Mouse (Mus musculus) limb, embryonic 14.5 days (tissue): ENCODE data around the gene Gnaq. TPM values are rescaled to one million over a fixed set of nuclear protein-coding genes. Genes with fewer than 3 reads are reported as not detected.
"Not testable (repeated sequence)": the region's sequence is repeated elsewhere in the genome, so short reads cannot be mapped to it uniquely, and the experiment has no call there.

ENCODE experiments used
- ATAC-seq: fragments of 200-750 bp; cut with Nextera tagmentation; 2 replicates; pipeline ENCODE4 v1.8.0; 2017; ENCODE audit warnings: low read depth, moderate number of reproducible peaks, moderate TSS enrichment; ENCODE audit not compliant: low FRiP score
- DNase-seq: peaks from one replicate; pipeline ENCODE4 v3.0.0-alpha.2; 2015; ENCODE audit warnings: low spot score
- H3K27ac ChIP-seq: fragments of 300-500 bp; sonication (generic); replicated peaks from 2 replicates; pipeline ENCODE4 v1.5.1; 2014; ENCODE audit warnings: low read depth, mild to moderate bottlenecking, low read length, moderate library complexity, mixed read lengths
- H3K27me3 ChIP-seq: fragments of 300-500 bp; sonication (generic); 2 replicates; pipeline ENCODE4 v1.6.1; 2014; ENCODE audit warnings: low read length, mixed read lengths; ENCODE audit not compliant: control insufficient read depth, insufficient read depth
- H3K36me3 ChIP-seq: fragments of 300-500 bp; sonication (generic); 2 replicates; pipeline ENCODE4 v1.6.1; 2014; ENCODE audit warnings: mild to moderate bottlenecking, low read length, moderate library complexity, mixed read lengths; ENCODE audit not compliant: control insufficient read depth, insufficient read depth
- H3K4me1 ChIP-seq: fragments of 300-500 bp; sonication (generic); 2 replicates; pipeline ENCODE4 v1.6.1; 2014; ENCODE audit warnings: antibody characterized with exemption, low read length, mixed read lengths; ENCODE audit not compliant: control insufficient read depth, insufficient read depth
- H3K4me2 ChIP-seq: fragments of 300-500 bp; sonication (generic); replicated peaks from 2 replicates; pipeline ENCODE4 v1.6.1; 2014; ENCODE audit warnings: low read depth, mild to moderate bottlenecking, low read length, moderate library complexity; ENCODE audit not compliant: severe bottlenecking
- H3K4me3 ChIP-seq: fragments of 300-500 bp; sonication (generic); replicated peaks from 2 replicates; pipeline ENCODE4 v1.5.1; 2014; ENCODE audit warnings: low read length
- H3K9ac ChIP-seq: fragments of 300-500 bp; sonication (generic); 2 replicates; pipeline ENCODE4 v1.6.1; 2014; ENCODE audit warnings: mild to moderate bottlenecking, low read depth, low read length, moderate library complexity; ENCODE audit not compliant: severe bottlenecking
- H3K9me3 ChIP-seq: fragments of 300-500 bp; sonication (generic); 2 replicates; pipeline ENCODE4 v1.6.1; 2016; ENCODE audit warnings: low read length; ENCODE audit not compliant: control insufficient read depth
- POLR2A ChIP-seq: fragments of 200-500 bp; IDR thresholded peaks from 2 replicates; pipeline ENCODE4 v1.8.0; 2012; ENCODE audit warnings: inconsistent platforms, mild to moderate bottlenecking, moderate library complexity, borderline replicate concordance; ENCODE audit not compliant: insufficient read depth, insufficient read length; ENCODE audit errors: extremely low read depth
- WGBS: fragments of 180-500 bp; shearing (Covaris S2); extraction: QIAGEN DNeasy Blood & Tissue Kit; methylation state at CpG from one replicate; pipeline ENCODE4 v1.1.7; 2014; 5-methylcytosine and 5-hydroxymethylcytosine counted together
- polyA plus RNA-seq, 2 experiments: library from polyadenylated mRNA; depleted of rRNA in 1 of 2; stranded (reverse) in 1 of 2; unstranded in 1 of 2; fragments of >200 nt; fragmentation: Nextera tagmentation in 1 of 2; extraction: Ambion mirVana in 1 of 2; gene quantifications; 2 replicates each; pipeline versions ENCODE4 v1.2.1 to v1.2.3; 2012 to 2014

Gnaq gene
- polyA plus RNA-seq, 2 experiments: 16.6 to 23.4 TPM

- H3K4me2 ChIP-seq: no peak overlapping the region
- H3K36me3 ChIP-seq: peaks cover 3% of the 10 kb centered on the region; the same call in 1 of the 2 replicates
- H3K27me3 ChIP-seq: no peaks in the 10 kb centered on the region
- H3K27ac ChIP-seq: no peak overlapping the region
- H3K4me1 ChIP-seq: peaks cover 12% of the 10 kb centered on the region
- no peak for TF ChIP-seq POLR2A
- DNase-seq: no peak
- H3K9ac ChIP-seq: no peak overlapping the region
- no peak overlapping the region for H3K4me3 ChIP-seq
- WGBS: 90% methylated on average over 4 of the region's 4 CpGs
- ATAC-seq: no peak
- H3K9me3 ChIP-seq: no peaks in the 10 kb centered on the region
Observed at GRCm38 (mm10) chr19:16262340-16262739, 129.7 kb downstream of the Gnaq start.

- H3K9me3 ChIP-seq, DNase-seq, H3K27ac ChIP-seq, H3K36me3 ChIP-seq, H3K9ac ChIP-seq, H3K27me3 ChIP-seq, H3K4me2 ChIP-seq, ATAC-seq, H3K4me3 ChIP-seq, H3K4me1 ChIP-seq: not testable (repeated sequence)
- 95% methylated on average over 8 of the region's 16 CpGs for WGBS
Observed at GRCm38 (mm10) chr19:16267362-16267761, 134.7 kb downstream of the Gnaq start.

- no peak overlapping the region for H3K4me2 ChIP-seq
- no peaks in the 10 kb centered on the region for H3K27me3 ChIP-seq
- H3K4me1 ChIP-seq: 0 out of 2 replicates have a peak, but pooled peaks cover 4% of the 10 kb centered on the region
- DNase-seq (no peak), ATAC-seq (no peak)
- H3K4me3 ChIP-seq: no peak overlapping the region
- 78% methylated on average over 6 of the region's 6 CpGs for WGBS
- no peak overlapping the region for H3K27ac ChIP-seq
- no peaks in the 10 kb centered on the region for H3K9me3 ChIP-seq
- TF ChIP-seq POLR2A: no peak
- H3K9ac ChIP-seq: no peak overlapping the region
- H3K36me3 ChIP-seq: no peaks in the 10 kb centered on the region
Observed at GRCm38 (mm10) chr19:16270236-16270635, 137.6 kb downstream of the Gnaq start.

GRCm38 (mm10) chr19:16271002-16271401, 138.4 kb downstream of the Gnaq start:
- no peaks in the 10 kb centered on the region for H3K9me3 ChIP-seq
- WGBS: 95% methylated on average over 1 of the region's 1 CpGs

GRCm38 (mm10) chr19:16273021-16273420, 140.4 kb downstream of the Gnaq start:
- Histone ChIP-seq H3K4me1 (0 out of 2 replicates have a peak, but pooled peaks cover 4% of the 10 kb centered on the region), H3K4me2 (no peak overlapping the region), H3K9ac (no peak overlapping the region), H3K4me3 (no peak overlapping the region), H3K27ac (no peak overlapping the region), H3K36me3 (no peaks in the 10 kb centered on the region), H3K27me3 (no peaks in the 10 kb centered on the region), H3K9me3 (no peaks in the 10 kb centered on the region)
- ATAC-seq (no peak), DNase-seq (no peak)
- TF ChIP-seq POLR2A: no peak
- WGBS: 67% methylated on average over 4 of the region's 4 CpGs

More at GRCm38 (mm10) chr19:16271002-16271401, 138.4 kb downstream of the Gnaq start:
- TF ChIP-seq POLR2A: no peak
- 0 out of 2 replicates have a peak, but pooled peaks cover 4% of the 10 kb centered on the region for H3K4me1 ChIP-seq
- H3K36me3 ChIP-seq: no peaks in the 10 kb centered on the region
- ATAC-seq (no peak), DNase-seq (no peak)
- H3K4me2 ChIP-seq: no peak overlapping the region
- no peak overlapping the region for H3K4me3 ChIP-seq
- H3K27ac ChIP-seq: no peak overlapping the region
- no peaks in the 10 kb centered on the region for H3K27me3 ChIP-seq
- no peak overlapping the region for H3K9ac ChIP-seq

GRCm38 (mm10) chr19:16280231-16280630, 147.6 kb downstream of the Gnaq start:
- ATAC-seq: no peak
- Histone ChIP-seq H3K9me3 (no peaks in the 10 kb centered on the region), H3K4me1 (no peaks in the 10 kb centered on the region)

More at GRCm38 (mm10) chr19:16280231-16280630, 147.6 kb downstream of the Gnaq start:
- no peak overlapping the region for H3K27ac ChIP-seq
- no peaks in the 10 kb centered on the region for H3K36me3 ChIP-seq
- H3K4me3 ChIP-seq: no peak overlapping the region
- 72% methylated on average over 4 of the region's 4 CpGs for WGBS
- no peak overlapping the region for H3K4me2 ChIP-seq
- DNase-seq: no peak
- no peak overlapping the region for H3K9ac ChIP-seq
- TF ChIP-seq POLR2A: no peak
- no peaks in the 10 kb centered on the region for H3K27me3 ChIP-seq
